In genomic region chr16:93884722-93885113, GRCm38 (mm10) we compare ENCODE assay signal across 8 mouse cellular contexts. TPM values are rescaled to one million over a fixed set of nuclear protein-coding genes. Genes with fewer than 3 reads are reported as not detected.
DNase-seq lines count a peak whose midpoint lies in the region; ATAC-seq and TF ChIP-seq lines count a peak whose summit lies in the region.

No protein-coding gene starts in this region.

- no peak for ATAC-seq in lung, postnatal 0 days
- ATAC-seq in limb, embryonic 11.5 days (ENCODE audit: insufficient number of reproducible peaks, low FRiP score, low TSS enrichment, low read depth), result no peak
- no peak for ATAC-seq in neural tube, embryonic 15.5 days (ENCODE audit: low FRiP score)

- H3K4me1 ChIP-seq in lung, postnatal 0 days (ENCODE audit: insufficient read depth, low read depth, low read length), result no peaks in the 10 kb centered on the region
- peaks cover 27% of the 10 kb centered on the region for H3K4me1 ChIP-seq in forebrain, embryonic 10.5 days
- H3K4me1 ChIP-seq in limb, embryonic 11.5 days (ENCODE audit: control insufficient read depth, insufficient read depth, low read length), result peaks cover 11% of the 10 kb centered on the region; the same call in 1 of the 2 replicates
- peaks cover 10% of the 10 kb centered on the region for H3K4me1 ChIP-seq in neural tube, embryonic 15.5 days

- TF ChIP-seq EP300 in lung, postnatal 0 days (IDR thresholded peaks at IDR 0.05), result no peak

- H3K36me3 ChIP-seq in lung, postnatal 0 days (ENCODE audit: insufficient read depth, low read length), result no peaks in the 10 kb centered on the region
- peaks cover 42% of the 10 kb centered on the region for H3K36me3 ChIP-seq in forebrain, embryonic 10.5 days (replicated peaks)
- H3K36me3 ChIP-seq in limb, embryonic 11.5 days (ENCODE audit: control insufficient read depth, insufficient read depth, low read length), result no peaks in the 10 kb centered on the region; the same call in 1 of the 2 replicates
- H3K36me3 ChIP-seq in neural tube, embryonic 15.5 days, result no peaks in the 10 kb centered on the region; the same call in 1 of the 2 replicates

- peak overlapping the region; percentile 98 for H3K4me2 ChIP-seq in lung, postnatal 0 days (replicated peaks; ENCODE audit: low read depth, low read length)
- H3K4me2 ChIP-seq in limb, embryonic 11.5 days (ENCODE audit: low read depth, severe bottlenecking), result peak overlapping the region; percentile 80
- H3K4me2 ChIP-seq in neural tube, embryonic 15.5 days, result peak overlapping the region; percentile 83

- no peak for TF ChIP-seq CTCF in lung, postnatal 0 days (IDR thresholded peaks at IDR 0.05)

- no peak for DNase-seq in lung, postnatal 0 days (ENCODE audit: low spot score)
- DNase-seq in lung, postnatal 10 days, result no peak
- DNase-seq in forebrain, embryonic 10.5 days (ENCODE audit: extremely low spot score, low spot score), result no peak
- DNase-seq in limb, embryonic 11.5 days (ENCODE audit: low spot score), result no peak
- no peak for DNase-seq in adrenal gland, postnatal 4 days (ENCODE audit: low spot score in 2 of 2)
- no peak for DNase-seq in right cerebral cortex, postnatal 36 days (ENCODE audit: low spot score in 2 of 2)
- DNase-seq in kidney, adult 11 months, result no peak

- peak overlapping the region; percentile 80; the same call in 1 of the 2 replicates for H3K4me3 ChIP-seq in lung, postnatal 0 days (ENCODE audit: low read depth, low read length)
- H3K4me3 ChIP-seq in forebrain, embryonic 10.5 days, result peak overlapping the region; percentile 78
- H3K4me3 ChIP-seq in limb, embryonic 11.5 days (ENCODE audit: low read depth, low read length), result peak overlapping the region; percentile 86
- peak overlapping the region; percentile 57 for H3K4me3 ChIP-seq in neural tube, embryonic 15.5 days (replicated peaks)

- no peak overlapping the region for H3K9ac ChIP-seq in lung, postnatal 0 days (replicated peaks; ENCODE audit: low read depth)
- H3K9ac ChIP-seq in limb, embryonic 11.5 days (ENCODE audit: low read length), result peak overlapping the region; percentile 72
- H3K9ac ChIP-seq in neural tube, embryonic 15.5 days (replicated peaks), result peak overlapping the region; percentile 41; the same call in 1 of the 2 replicates

- no peaks in the 10 kb centered on the region for H3K9me3 ChIP-seq in lung, postnatal 0 days (ENCODE audit: low read length)
- H3K9me3 ChIP-seq in forebrain, embryonic 10.5 days, result no peaks in the 10 kb centered on the region
- no peaks in the 10 kb centered on the region for H3K9me3 ChIP-seq in limb, embryonic 11.5 days (ENCODE audit: control insufficient read depth, low read length)
- H3K9me3 ChIP-seq in neural tube, embryonic 15.5 days (replicated peaks), result no peaks in the 10 kb centered on the region

- H3K27ac ChIP-seq in lung, postnatal 0 days (ENCODE audit: low read length), result no peak overlapping the region
- peak overlapping the region; percentile 89 for H3K27ac ChIP-seq in forebrain, embryonic 10.5 days
- H3K27ac ChIP-seq in limb, embryonic 11.5 days (replicated peaks; ENCODE audit: low read depth, low read length), result no peak overlapping the region; the same call in 1 of the 2 replicates
- no peak overlapping the region for H3K27ac ChIP-seq in neural tube, embryonic 15.5 days (replicated peaks)

- H3K27me3 ChIP-seq in lung, postnatal 0 days (replicated peaks; ENCODE audit: insufficient read depth, low read length), result no peaks in the 10 kb centered on the region
- H3K27me3 ChIP-seq in forebrain, embryonic 10.5 days (ENCODE audit: poor library complexity, severe bottlenecking), result no peaks in the 10 kb centered on the region
- no peaks in the 10 kb centered on the region for H3K27me3 ChIP-seq in limb, embryonic 11.5 days (ENCODE audit: control insufficient read depth, insufficient read depth, low read length)
- no peaks in the 10 kb centered on the region for H3K27me3 ChIP-seq in neural tube, embryonic 15.5 days (replicated peaks)

- WGBS in lung, postnatal 0 days, result 32% methylated on average over 5 of the region's 5 CpGs
- 52% methylated on average over 5 of the region's 5 CpGs for WGBS in forebrain, embryonic 10.5 days
- WGBS in limb, embryonic 11.5 days, result 62% methylated on average over 5 of the region's 5 CpGs
- WGBS in neural tube, embryonic 15.5 days, result 57% methylated on average over 5 of the region's 5 CpGs

RNA-seq across cellular contexts. Expression of gene Chaf1b, which starts 1.0 kb away (rescaled TPM):
- polyA plus RNA-seq in lung, postnatal 0 days (2015; fragmentation: Nextera tagmentation; extraction: Ambion mirVana), result 9.6 and 10.2 TPM in 2 replicates
- 154 and 157 TPM in 2 replicates for polyA plus RNA-seq in forebrain, embryonic 10.5 days (2016; fragmentation: Nextera tagmentation; extraction: Ambion mirVana)
- polyA plus RNA-seq in limb, embryonic 11.5 days (2014; fragmentation: Nextera tagmentation; extraction: Ambion mirVana), result 120 and 121 TPM in 2 replicates
- polyA plus RNA-seq in neural tube, embryonic 15.5 days (2015; fragmentation: Nextera tagmentation; extraction: Ambion mirVana), result 13.2 and 26.7 TPM in 2 replicates
- 10 to 100 TPM; 26.1 to 28.5 TPM for total RNA-seq in adrenal gland, postnatal 4 days (2021)

RNA-seq across cellular contexts. Expression of gene Morc3, which starts 52.8 kb away (rescaled TPM):
- polyA plus RNA-seq in lung, postnatal 0 days (2015; fragmentation: Nextera tagmentation; extraction: Ambion mirVana), result 20.8 and 26.5 TPM in 2 replicates
- 28.4 and 32.4 TPM in 2 replicates for polyA plus RNA-seq in forebrain, embryonic 10.5 days (2016; fragmentation: Nextera tagmentation; extraction: Ambion mirVana)
- polyA plus RNA-seq in limb, embryonic 11.5 days (2014; fragmentation: Nextera tagmentation; extraction: Ambion mirVana), result 29.3 and 34.2 TPM in 2 replicates
- 31.9 and 32.1 TPM in 2 replicates for polyA plus RNA-seq in neural tube, embryonic 15.5 days (2015; fragmentation: Nextera tagmentation; extraction: Ambion mirVana)
- 10 to 100 TPM; 38.9 to 40.2 TPM for total RNA-seq in adrenal gland, postnatal 4 days (2021)
